Mouse (Mus musculus) testis, postnatal 10 days (tissue): ENCODE measurements around the gene Fam155a.

Source experiments
- DNase-seq: peaks from one replicate; pipeline ENCODE4 v3.0.0; 2021; ENCODE audit warnings: low spot score

Gene Fam155a

GRCm38 (mm10) chr8:9493557-9494224 lies 277.3 kb downstream of the Fam155a start:
- no peak for DNase-seq

- DNase-seq = no peak
Observed at GRCm38 (mm10) chr8:9482565-9482964, 288.4 kb downstream of the Fam155a start.

- DNase-seq = no peak
Observed at GRCm38 (mm10) chr8:9471290-9471689, 299.7 kb downstream of the Fam155a start.

- DNase-seq = no peak
Observed at GRCm38 (mm10) chr8:9470114-9470513, 300.8 kb downstream of the Fam155a start.

GRCm38 (mm10) chr8:9461111-9461510 lies 309.9 kb downstream of the Fam155a start:
- no peak for DNase-seq

- no peak for DNase-seq
Observed at GRCm38 (mm10) chr8:9460707-9461106, 310.3 kb downstream of the Fam155a start.

GRCm38 (mm10) chr8:9458614-9459013 lies 312.3 kb downstream of the Fam155a start:
- DNase-seq = no peak

- no peak for DNase-seq
Observed at GRCm38 (mm10) chr8:9455138-9455537, 315.8 kb downstream of the Fam155a start.

GRCm38 (mm10) chr8:9453742-9454141 lies 317.2 kb downstream of the Fam155a start:
- no peak for DNase-seq

- DNase-seq = no peak
Observed at GRCm38 (mm10) chr8:9451543-9451942, 319.4 kb downstream of the Fam155a start.

- DNase-seq = no peak
Observed at GRCm38 (mm10) chr8:9448613-9449012, 322.3 kb downstream of the Fam155a start.

GRCm38 (mm10) chr8:9437822-9438221 lies 333.1 kb downstream of the Fam155a start:
- no peak for DNase-seq

GRCm38 (mm10) chr8:9435501-9435900 lies 335.5 kb downstream of the Fam155a start:
- no peak for DNase-seq

GRCm38 (mm10) chr8:9432635-9433372 lies 338.2 kb downstream of the Fam155a start:
- no peak for DNase-seq

- DNase-seq = no peak
Observed at GRCm38 (mm10) chr8:9428846-9429245, 342.1 kb downstream of the Fam155a start.

GRCm38 (mm10) chr8:9424069-9424468 lies 346.9 kb downstream of the Fam155a start:
- no peak for DNase-seq

- DNase-seq = no peak
Observed at GRCm38 (mm10) chr8:9423590-9423989, 347.4 kb downstream of the Fam155a start.

- DNase-seq = no peak
Observed at GRCm38 (mm10) chr8:9423184-9423583, 347.8 kb downstream of the Fam155a start.

- DNase-seq = no peak
Observed at GRCm38 (mm10) chr8:9418856-9419800, 351.8 kb downstream of the Fam155a start.

GRCm38 (mm10) chr8:9416189-9416588 lies 354.8 kb downstream of the Fam155a start:
- no peak for DNase-seq

GRCm38 (mm10) chr8:9408480-9408879 lies 362.5 kb downstream of the Fam155a start:
- no peak for DNase-seq

- DNase-seq = no peak
Observed at GRCm38 (mm10) chr8:9406204-9406603, 364.8 kb downstream of the Fam155a start.
